Mouse (Mus musculus): ENCODE data around the gene Blzf1.

DNA sequence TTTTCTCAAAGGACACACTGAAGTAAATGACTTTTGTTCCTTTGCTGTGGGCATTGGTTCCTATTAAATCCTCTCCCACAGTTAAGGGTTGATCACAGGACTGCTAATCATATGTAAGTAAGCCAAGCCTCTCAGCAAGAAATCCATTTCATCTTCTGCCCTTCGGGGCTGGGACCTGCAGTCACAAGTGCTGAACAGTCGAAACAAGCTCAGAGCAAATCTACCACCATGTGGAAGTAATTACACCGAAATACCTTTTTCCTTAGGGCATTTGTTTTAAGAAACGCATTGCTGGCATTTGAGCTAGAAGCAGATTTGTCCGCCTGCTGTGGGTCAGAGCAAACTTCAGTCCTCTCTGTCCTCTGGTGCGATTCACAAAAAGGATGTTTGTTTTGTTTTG lies 33.6 kb downstream of the Blzf1 start:
- no peak for TF ChIP-seq POLR2A (IDR thresholded peaks at IDR 0.05; ENCODE audit: low read depth, low read length)
- TF ChIP-seq CTCF (IDR thresholded peaks at IDR 0.05; ENCODE audit: extremely low read depth, insufficient read depth, insufficient read length, insufficient replicate concordance) = no peak

Data from spleen, adult 2 months (tissue).